Mouse (Mus musculus) left cerebral cortex, adult 2 months (tissue): ENCODE measurements at regions not wholly inside any gene's neighbourhood (a gene's known extent, or its start where the extent isn't known, plus 50 kb on each side); places are given as distances from the start of the nearest gene placed in this dataset.
A peak's percentile ranks its signal among the peaks of the same experiment; 100 is the strongest.

Experiments
- DNase-seq, 2 experiments: peaks; one replicate each; pipeline ENCODE4 v3.0.0; 2021 to 2022; ENCODE audit warnings: low spot score in 2 of 2, mixed read lengths in 1 of 2; ENCODE audit errors: extremely low spot score in 1 of 2
- H3K27ac ChIP-seq: fragments of 200-600 bp; 2 replicates; pipeline ENCODE4 v1.8.1; 2022
- H3K4me3 ChIP-seq: fragments of 200-600 bp; 2 replicates; pipeline ENCODE4 v1.8.1; 2022
- CTCF ChIP-seq: fragments of 200-600 bp; IDR thresholded peaks from 2 replicates; pipeline ENCODE4 v1.8.1; 2022; ENCODE audit warnings: antibody characterized with exemption, mild to moderate bottlenecking, moderate library complexity
- intact Hi-C: fragments of 180-260 bp; cut with DNase I; formaldehyde crosslinking; loops from one replicate; pipeline ENCODE4 v1.15.1; 2025

- no peak for TF ChIP-seq CTCF
- no peak for DNase-seq
- Histone ChIP-seq H3K4me3 (no peak overlapping the region), H3K27ac (no peak overlapping the region)
- intact Hi-C loops: loop anchor here (2.0 kb wide), 1 partner anchor 44 kb away; no protein-coding TSS in a partner anchor
Measured at GRCm38 (mm10) chr1:138908860-138909259, 52.2 kb upstream of the 2310009B15Rik start.

- no peak for DNase-seq
- intact Hi-C loops: loop anchor here (2.0 kb wide), 1 partner anchor 45 kb away; no protein-coding TSS in a partner anchor
- no peak overlapping the region for H3K27ac ChIP-seq
- TF ChIP-seq CTCF: no peak
- no peak overlapping the region for H3K4me3 ChIP-seq
Measured at GRCm38 (mm10) chr1:138909654-138910053, 53.0 kb upstream of the 2310009B15Rik start.

- intact Hi-C loops: no loop called here
- no peak for DNase-seq
Measured at GRCm38 (mm10) chr1:138912156-138912616, 51.0 kb upstream of the Dennd1b start.

GRCm38 (mm10) chr1:138912928-138913327, 50.3 kb upstream of the Dennd1b start:
- no peak for DNase-seq
- H3K4me3 ChIP-seq: no peak overlapping the region
- intact Hi-C loops: no loop called here
- no peak overlapping the region for H3K27ac ChIP-seq
- TF ChIP-seq CTCF: no peak

More at GRCm38 (mm10) chr1:138912156-138912616, 51.0 kb upstream of the Dennd1b start:
- H3K27ac ChIP-seq: no peak overlapping the region
- peak; percentile 25; the same call in 1 of the 2 replicates for TF ChIP-seq CTCF
- H3K4me3 ChIP-seq: no peak overlapping the region

- intact Hi-C loops: no loop called here
- no peak overlapping the region for H3K4me3 ChIP-seq
- H3K27ac ChIP-seq: no peak overlapping the region
- no peak for TF ChIP-seq CTCF
- no peak for DNase-seq
Measured at GRCm38 (mm10) chr1:138913428-138913827, 49.8 kb upstream of the Dennd1b start.
